Mouse (Mus musculus) retina, postnatal 7 days (tissue): Measurements from ENCODE around the gene Ctsll3.
A peak's percentile ranks its signal among the peaks of the same experiment; 100 is the strongest.

ENCODE experiments used
- DNase-seq: peaks from one replicate; pipeline ENCODE4 v3.0.0-alpha.2; 2012; ENCODE audit warnings: low read depth, low spot score

Gene Ctsll3

GRCm38 (mm10) chr13:60802749-60803148 is at the start of gene Ctsll3:
TSS of gene Ctsll3 (minus strand) at chr13:60802849.
- no peak for DNase-seq

- no peak for DNase-seq
Measured at GRCm38 (mm10) chr13:60848241-60849120, 45.8 kb upstream of the Ctsll3 start.

- no peak for DNase-seq
Measured at GRCm38 (mm10) chr13:60843153-60843552, 40.5 kb upstream of the Ctsll3 start.

- DNase-seq = no peak
Measured at GRCm38 (mm10) chr13:60842703-60843102, 40.1 kb upstream of the Ctsll3 start.

GRCm38 (mm10) chr13:60839353-60839902 is 36.8 kb upstream of the Ctsll3 start:
- no peak for DNase-seq

- DNase-seq = no peak
Measured at GRCm38 (mm10) chr13:60826052-60826451, 23.4 kb upstream of the Ctsll3 start.

GRCm38 (mm10) chr13:60820486-60821175 is 18.0 kb upstream of the Ctsll3 start:
- no peak for DNase-seq

GRCm38 (mm10) chr13:60819469-60819868 is 16.8 kb upstream of the Ctsll3 start:
- DNase-seq = peak; percentile 23

- DNase-seq = no peak
Measured at GRCm38 (mm10) chr13:60813722-60814121, 11.1 kb upstream of the Ctsll3 start.

GRCm38 (mm10) chr13:60812768-60813167 is 10.1 kb upstream of the Ctsll3 start:
- DNase-seq = no peak

- DNase-seq = no peak
Measured at GRCm38 (mm10) chr13:60809690-60810089, 7.0 kb upstream of the Ctsll3 start.

- no peak for DNase-seq
Measured at GRCm38 (mm10) chr13:60789466-60789865, 13.2 kb downstream of the Ctsll3 start.

GRCm38 (mm10) chr13:60786264-60786663 is 16.4 kb downstream of the Ctsll3 start, which contains the start of gene BC051665:
TSS of gene BC051665 (minus strand) at chr13:60786364.
- DNase-seq = no peak

- no peak for DNase-seq
Measured at GRCm38 (mm10) chr13:60783301-60783700, 19.3 kb downstream of the Ctsll3 start.

GRCm38 (mm10) chr13:60780534-60780933 is 22.1 kb downstream of the Ctsll3 start:
- DNase-seq = no peak

GRCm38 (mm10) chr13:60761161-60761560 is 41.5 kb downstream of the Ctsll3 start:
- no peak for DNase-seq

GRCm38 (mm10) chr13:60760392-60760791 is 42.3 kb downstream of the Ctsll3 start:
- no peak for DNase-seq

- DNase-seq = no peak
Measured at GRCm38 (mm10) chr13:60759136-60759535, 43.5 kb downstream of the Ctsll3 start.

- no peak for DNase-seq
Measured at GRCm38 (mm10) chr13:60757292-60757691, 45.4 kb downstream of the Ctsll3 start.

- no peak for DNase-seq
Measured at GRCm38 (mm10) chr13:60755251-60755650, 47.4 kb downstream of the Ctsll3 start.

- DNase-seq = no peak
Measured at GRCm38 (mm10) chr13:60753216-60753615, 49.4 kb downstream of the Ctsll3 start.

GRCm38 (mm10) chr13:60750930-60751329 is 51.7 kb downstream of the Ctsll3 start:
- DNase-seq = no peak
